In genomic region chr8:56252314-56252713, GRCm38 (mm10) we compare ENCODE assay signal across 16 mouse cellular contexts. TPM values are rescaled to one million over a fixed set of nuclear protein-coding genes. Genes with fewer than 3 reads are reported as not detected.
"Had no signal": no experiment of that assay in that cellular context is flagged by ENCODE, and none has a peak within 500 bp of the region (broad histone marks: within the 10 kb centered on the region; RNA-seq: fewer than 3 reads in every experiment).

No protein-coding gene starts in this region.

- H3K9ac ChIP-seq: liver, embryonic 14.5 days; lung, embryonic 14.5 days; midbrain, embryonic 12.5 days; neural tube, embryonic 13.5 days; neural tube, embryonic 15.5 days had no signal

- H3K4me3 ChIP-seq: midbrain, embryonic 10.5 days; midbrain, embryonic 12.5 days; myocyte; neural tube, embryonic 13.5 days; neural tube, embryonic 15.5 days had no signal

- H3K4me1 ChIP-seq: midbrain, embryonic 10.5 days; midbrain, embryonic 12.5 days; neural tube, embryonic 13.5 days; neural tube, embryonic 15.5 days had no signal

- H3K27me3 ChIP-seq: midbrain, embryonic 12.5 days; neural tube, embryonic 13.5 days; neural tube, embryonic 15.5 days had no signal

- DNase-seq: lung, adult 18-20 months; lung, embryonic 14.5 days; lung, postnatal 10 days; lung, postnatal 4 days; midbrain, embryonic 14.5 days; right cerebral cortex, postnatal 14 days; spleen, adult 18-20 months; thymus, postnatal 14 days; thymus, postnatal 36 days had no signal

- H3K27ac ChIP-seq: liver, embryonic 14.5 days; midbrain, embryonic 10.5 days; midbrain, embryonic 12.5 days; neural tube, embryonic 13.5 days; neural tube, embryonic 15.5 days had no signal

- H3K36me3 ChIP-seq: midbrain, embryonic 10.5 days; midbrain, embryonic 12.5 days; neural tube, embryonic 13.5 days; neural tube, embryonic 15.5 days had no signal

- H3K9me3 ChIP-seq: midbrain, embryonic 10.5 days; midbrain, embryonic 12.5 days; neural tube, embryonic 13.5 days; neural tube, embryonic 15.5 days had no signal

RNA-seq across cellular contexts. Expression of gene Hpgd, which starts 42.1 kb away (rescaled TPM):
- total RNA-seq: megakaryocyte-erythroid progenitor cell, adult 5-6 weeks had no signal
